Mouse (Mus musculus): ENCODE data around the gene Hipk4.

Hipk4 gene

DNA sequence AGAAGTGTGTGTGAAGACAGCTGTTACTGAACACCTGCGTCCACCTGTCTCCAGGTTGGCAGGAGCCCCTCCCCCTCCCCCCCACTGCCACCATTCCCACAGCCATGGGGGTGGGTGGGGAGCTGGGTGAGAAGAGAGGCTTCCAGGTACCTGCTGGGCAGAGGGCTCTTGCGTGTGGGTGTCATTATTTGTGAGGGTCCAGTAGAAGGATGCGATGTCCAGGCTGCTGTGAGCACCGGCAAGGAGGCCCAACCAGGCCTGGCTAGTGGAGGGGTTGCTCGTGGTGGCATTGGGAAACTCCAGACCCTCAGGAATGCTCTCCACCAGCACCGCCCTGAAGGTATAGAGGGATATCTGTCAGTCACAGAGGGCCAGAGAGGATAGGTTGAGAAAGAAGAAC lies 17.9 kb downstream of the Hipk4 start:
- DNase-seq (ENCODE audit: low read depth, low spot score) = no peak

DNA sequence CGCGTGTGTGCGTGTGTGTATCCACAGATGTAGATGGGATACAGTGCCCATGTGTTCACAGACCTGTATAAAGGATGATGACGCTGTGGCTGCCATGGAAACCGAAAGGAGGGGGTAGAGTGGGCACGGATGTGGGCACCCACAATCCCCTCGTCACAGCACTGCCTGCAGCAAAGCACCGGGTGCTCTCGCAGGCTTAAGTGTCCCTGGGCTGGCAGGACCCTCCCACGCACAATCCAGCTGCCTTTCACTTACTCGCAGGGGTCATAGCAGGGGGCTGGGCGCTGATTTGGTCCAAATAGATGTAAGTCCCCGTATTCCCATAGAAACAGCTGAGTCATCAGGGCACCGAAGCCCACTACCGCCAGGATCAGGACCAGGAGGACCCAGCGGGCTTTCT lies 18.4 kb downstream of the Hipk4 start:
- no peak for DNase-seq (ENCODE audit: low read depth, low spot score)

DNA sequence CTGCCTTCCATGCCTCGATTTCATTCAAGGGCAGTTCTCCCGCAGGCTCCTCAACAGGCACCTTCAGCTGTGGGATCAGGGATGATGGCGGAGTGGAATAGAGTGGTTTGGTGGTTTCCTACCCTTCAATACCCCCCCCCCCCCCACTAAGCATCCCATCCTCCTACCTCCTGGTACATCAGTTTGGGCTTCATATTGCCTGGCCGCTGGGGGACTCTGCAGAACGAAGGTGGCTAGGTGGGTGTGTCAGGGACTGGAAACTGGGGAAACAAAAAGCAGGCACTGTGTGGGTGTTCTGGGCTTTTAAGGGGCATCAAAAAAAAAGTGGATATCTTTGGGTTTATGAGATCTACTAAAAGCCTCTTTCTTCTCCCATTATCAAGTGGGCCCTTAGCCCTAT lies 18.9 kb downstream of the Hipk4 start:
- DNase-seq (ENCODE audit: low read depth, low spot score) = no peak

DNA sequence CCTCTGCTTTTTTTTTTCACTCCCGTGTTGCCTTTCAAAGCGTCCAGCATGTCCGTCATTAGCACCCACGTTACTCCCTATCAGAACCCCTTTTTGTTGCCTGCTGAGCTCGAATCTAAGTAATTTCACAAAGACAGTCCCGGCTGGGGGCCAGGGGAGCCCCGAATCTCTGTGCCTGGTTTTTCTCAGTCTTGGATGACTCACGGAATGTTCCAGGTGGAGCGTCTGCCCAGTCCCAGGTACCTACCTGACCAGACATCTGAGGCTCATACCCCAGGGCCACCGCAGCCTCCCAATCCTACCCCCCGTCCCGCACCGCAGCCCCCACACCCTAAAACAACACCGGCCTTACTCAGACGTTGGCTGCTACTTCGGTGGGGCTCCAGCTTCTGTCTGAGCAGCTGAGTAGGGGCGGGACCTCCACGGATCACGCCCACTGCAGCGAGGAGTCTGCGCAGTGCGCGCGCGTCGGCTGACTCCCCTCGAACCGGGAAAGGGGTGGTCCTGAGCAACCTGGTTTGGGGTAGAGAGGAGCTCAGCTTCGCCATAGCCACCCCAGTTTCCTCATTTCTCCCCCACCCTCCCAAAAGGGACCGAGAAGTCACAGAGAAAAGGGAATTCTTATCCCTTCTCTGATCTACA lies 19.4 kb downstream of the Hipk4 start:
- DNase-seq (ENCODE audit: low read depth, low spot score) = peak; percentile 81

DNA sequence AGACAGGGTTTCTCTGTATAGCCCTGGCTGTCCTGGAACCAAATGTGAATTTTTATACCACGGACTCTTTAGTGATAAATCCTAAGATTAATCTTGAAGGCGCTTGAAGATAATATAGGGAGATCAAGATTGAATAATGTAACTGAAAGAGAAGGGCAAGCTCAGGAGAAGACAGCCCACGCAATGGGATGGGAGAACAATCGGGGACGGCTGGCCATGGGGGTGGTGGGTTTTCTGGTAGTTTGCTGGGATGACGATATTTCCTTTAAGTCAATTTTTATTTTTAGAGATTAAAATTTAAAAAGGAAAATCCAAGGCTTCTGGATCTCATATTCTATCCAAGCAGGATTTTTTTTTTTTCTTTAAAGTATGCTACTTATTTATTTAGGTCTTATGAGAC lies 20.0 kb downstream of the Hipk4 start:
- no peak for DNase-seq (ENCODE audit: low read depth, low spot score)

DNA sequence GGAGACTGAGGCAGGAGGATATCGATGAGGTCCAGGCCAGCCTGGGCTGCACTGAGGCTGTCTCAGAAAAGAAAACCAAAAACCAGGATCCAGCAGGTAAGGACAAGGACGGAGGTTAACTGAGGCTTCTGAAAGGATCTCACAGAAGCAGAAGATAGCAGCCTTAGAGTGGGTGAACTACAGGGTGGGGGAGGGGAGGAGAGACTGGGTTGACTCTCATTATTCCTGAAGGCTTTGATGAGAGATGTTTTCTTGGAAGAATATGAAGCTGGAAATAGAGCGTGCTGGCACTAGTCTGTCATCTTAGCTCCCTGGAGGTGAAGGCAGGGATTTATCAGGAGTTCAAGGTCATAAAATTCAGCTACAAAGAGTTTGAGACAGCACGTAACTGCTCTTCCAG lies 20.8 kb downstream of the Hipk4 start:
- DNase-seq (ENCODE audit: low read depth, low spot score) = no peak

DNA sequence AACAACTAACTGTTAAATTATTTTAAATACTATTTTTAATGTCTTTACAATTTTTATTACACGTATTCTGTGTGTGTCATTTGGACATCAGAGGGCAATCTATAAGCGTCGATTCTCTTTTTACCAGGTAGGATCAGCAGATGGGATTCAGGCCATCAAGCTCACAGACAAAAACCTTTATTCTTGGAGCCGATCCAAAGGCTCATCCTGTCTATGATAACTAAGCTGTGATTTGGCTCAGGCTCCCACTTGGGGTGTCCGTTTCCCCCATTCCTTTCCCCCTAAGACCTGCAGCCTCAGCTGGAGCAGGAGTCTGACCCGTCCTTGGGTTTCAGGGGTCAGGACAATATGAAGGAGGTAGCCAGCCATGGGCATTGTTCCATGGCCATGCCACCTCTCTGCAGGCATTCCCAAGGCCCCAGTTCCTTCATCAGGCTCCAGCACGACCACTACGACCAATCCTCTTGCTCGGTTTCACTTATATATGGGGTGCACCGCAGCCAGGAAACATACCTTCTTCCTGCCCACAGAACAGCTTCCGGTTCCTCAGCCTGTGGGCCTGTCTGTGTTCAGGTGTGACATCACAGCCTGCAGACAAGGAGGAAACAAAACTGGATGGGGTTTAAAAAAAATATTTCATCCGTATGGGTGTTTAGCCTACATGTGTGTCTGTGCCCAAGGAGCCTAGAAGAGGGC lies 21.8 kb downstream of the Hipk4 start:
- DNase-seq (ENCODE audit: low read depth, low spot score) = no peak

DNA sequence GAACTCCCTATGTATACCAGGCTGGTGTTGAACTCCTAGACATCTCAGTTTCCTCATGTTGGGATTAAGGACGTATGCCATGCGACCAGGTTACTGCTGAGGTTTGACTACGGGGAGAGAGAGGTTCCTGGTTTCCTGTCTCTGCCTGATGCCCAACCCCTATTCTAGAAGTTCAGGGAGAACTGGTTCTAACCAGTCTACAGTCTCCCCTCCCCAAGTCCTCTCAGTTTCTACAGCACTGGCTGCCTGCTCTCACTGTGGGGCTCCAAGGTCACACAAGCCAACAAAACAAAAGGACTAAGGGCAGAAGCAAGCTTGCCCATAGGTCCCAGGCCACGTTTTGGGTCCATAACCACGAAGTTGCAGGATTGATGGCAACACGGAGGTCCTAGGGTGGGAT lies 26.5 kb downstream of the Hipk4 start:
- peak; percentile 97 for DNase-seq (ENCODE audit: low read depth, low spot score)

DNA sequence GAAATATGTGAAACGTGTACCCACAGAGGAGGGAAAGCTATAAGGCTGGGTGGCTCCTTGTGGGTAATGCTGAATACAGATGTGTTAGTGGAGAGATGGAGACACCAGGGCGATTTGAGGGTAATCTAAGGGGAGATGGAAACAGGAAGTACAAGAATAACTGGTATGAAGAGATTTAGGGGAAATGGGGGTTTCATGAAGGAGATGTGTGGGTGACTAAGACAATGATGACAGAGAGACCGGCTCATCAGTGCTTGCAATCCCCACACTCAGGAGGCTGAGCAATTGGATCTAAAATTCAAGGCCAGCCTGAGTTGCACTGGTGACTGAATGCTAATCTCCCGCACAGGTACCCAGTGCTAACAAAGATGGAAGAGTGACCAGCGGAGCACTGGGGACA lies 29.0 kb downstream of the Hipk4 start:
- no peak for DNase-seq (ENCODE audit: low read depth, low spot score)

DNA sequence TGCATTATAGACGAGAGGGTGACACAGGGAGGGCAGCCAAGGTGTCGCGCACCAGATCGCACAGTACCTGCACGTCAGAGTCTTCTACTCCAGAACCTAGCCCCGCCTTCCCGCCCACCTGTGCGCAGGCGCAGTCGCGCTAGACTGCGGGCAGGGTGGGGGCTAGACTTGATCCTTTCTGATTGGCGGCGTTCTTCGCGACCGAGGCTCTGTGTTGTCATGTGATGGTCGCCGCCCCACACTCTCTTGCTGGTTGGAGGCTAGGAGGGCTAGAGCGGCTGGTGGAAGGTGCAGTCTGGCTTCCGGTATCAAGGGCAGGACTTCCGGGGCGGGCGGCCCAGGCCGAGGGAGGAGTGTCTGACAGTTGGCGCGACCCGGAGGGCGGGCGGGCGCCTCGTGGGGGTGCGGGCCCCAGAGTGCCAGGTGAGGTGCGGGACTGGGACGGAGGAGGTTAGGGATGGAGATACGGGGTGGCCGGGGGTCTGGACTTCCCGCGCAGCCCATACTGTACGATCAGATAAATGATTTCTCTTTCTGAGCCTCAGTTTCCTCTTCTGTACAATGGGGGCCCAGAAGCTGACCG lies 30.0 kb downstream of the Hipk4 start, which contains the start of the genes Pld3 and 2310022A10Rik:
Pld3 (minus strand) TSS at position 288 of the 583 bp plus-strand sequence.
2310022A10Rik (plus strand) TSS at position 303 of the 583 bp plus-strand sequence.
- DNase-seq (ENCODE audit: low read depth, low spot score) = peak; percentile 99

DNA sequence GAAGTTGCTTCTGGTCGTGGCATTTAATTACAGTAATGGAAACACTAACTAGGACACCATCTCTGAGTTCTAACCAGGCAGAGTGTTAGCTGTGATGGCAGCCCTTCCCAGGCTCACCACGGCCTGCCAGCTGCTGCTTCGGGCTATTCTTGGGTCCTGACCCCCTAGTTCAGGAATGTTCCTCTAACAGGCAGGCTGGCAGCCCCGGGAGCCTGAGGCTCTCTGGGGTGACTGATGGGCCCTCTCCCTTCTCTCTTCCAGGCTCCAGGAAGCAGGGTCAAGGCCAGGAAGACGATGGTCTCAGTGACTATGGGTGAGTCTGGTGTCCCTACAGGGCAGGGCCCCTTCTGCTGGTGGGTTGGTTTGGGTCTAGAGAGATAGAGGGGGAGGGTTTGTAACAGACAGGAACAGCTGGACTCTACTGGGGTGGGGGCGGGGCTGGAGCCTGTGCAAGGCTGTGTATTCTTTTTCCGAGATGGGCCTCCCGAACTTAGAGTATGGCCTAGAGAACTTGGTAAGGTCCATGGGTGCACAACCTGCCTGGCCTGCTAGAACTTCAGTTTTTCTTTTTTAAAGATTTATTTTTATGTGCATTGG lies 37.3 kb downstream of the Hipk4 start:
- no peak for DNase-seq (ENCODE audit: low read depth, low spot score)

DNA sequence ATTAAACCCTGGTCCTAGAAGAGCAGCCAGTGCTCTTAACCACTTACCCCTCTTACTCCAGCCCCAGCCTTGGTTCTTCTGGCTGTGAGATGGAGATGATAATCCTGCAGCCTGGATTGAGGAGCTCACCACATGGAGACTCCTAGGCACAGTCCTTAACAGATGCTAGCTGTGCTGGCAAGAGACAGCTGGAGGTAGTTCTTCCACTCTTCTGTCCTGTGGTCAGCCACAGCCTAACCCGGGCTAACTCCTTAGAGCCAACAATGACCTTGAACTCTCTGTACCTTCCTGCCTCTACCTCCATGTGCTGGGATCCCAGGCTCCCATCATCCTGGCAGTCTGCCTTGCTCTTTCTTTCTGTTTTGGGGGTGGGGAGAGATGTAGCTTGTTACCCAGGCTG lies 37.9 kb downstream of the Hipk4 start:
- no peak for DNase-seq (ENCODE audit: low read depth, low spot score)

DNA sequence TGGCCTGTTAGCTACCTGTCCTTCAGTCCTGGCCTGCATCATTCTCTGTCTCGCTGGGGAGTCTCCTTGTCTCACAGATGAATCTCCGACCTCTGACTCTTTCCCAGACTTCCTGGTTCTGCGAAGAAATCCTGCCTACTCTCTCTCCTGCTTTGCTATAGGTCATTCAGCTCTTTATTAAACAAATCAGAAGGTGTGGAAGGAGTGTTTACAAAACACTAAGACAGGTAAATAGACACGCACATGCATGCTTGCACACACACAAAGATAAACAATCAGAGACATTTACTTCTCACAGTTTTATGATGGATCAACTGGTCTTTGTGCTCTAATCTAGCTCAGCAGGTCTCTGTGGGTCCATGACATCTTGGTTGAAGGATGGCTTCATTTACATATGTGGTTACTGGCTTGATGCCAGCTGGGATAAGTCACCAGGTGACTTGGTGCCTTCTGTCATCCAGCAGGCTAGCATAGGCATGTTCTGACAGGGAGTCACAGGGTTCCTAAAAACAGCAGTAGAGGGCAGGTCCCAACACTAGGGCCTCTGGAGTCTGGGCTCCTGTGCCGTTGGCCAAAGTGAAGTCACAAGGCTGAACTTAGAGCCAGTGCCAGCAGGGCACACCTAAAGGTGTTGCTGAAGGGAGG lies 46.6 kb downstream of the Hipk4 start:
- DNase-seq (ENCODE audit: low read depth, low spot score) = no peak

DNA sequence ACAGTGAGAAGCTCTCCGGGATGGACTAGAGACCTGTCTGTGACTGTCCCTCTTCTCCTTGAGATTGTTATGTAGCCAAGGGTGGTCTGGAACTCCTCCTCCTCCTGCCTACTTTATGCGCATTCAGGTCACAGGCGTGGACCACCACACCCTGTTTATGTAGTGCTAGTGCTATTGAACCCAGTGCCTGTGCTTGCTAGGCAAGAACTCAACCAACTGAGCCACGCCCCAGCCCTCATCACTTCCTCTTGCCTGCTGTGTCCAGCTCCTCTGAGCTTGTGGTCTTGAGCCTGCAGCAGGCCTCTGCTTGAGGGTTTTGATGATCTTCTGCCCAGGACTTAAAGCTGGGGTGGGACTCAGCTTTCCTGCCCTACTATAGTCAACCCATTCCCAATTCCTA lies 49.1 kb downstream of the Hipk4 start:
- peak; percentile 95 for DNase-seq (ENCODE audit: low read depth, low spot score)

DNA sequence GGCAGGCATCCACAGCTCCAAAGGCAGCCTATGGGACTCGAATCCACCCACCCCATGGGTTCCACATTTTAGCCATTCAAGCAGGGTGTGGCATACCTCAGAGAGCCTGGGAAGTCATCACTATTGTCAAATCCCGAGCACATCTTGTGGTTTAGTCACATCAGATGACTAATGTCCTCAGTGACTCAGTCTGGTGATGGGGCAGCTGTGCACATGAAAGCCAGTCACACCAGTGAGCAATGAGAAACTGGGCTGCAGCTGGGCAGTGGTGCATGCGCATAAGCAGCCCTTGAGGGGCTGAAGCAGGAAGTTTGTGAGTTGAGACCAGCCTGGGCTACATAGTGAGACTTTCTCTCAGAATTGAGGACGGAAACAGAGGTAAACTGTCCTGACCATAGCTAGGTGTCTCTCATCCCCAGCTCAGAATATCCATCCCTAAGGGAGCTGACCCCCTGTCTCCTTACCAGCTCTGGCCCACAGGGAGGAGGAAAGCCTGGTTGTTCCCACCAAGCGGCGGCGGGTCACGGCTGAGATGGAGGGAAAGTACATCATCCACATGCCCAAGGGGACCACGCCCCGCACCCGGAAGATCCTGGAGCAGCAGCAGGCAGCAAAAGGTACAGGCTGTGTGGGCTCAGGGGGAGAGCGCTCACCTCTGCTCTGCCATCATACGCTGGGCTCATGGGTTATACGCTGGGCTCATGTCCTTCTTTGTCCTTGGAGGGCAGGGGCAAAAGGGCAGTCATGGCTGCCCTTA lies 51.2 kb downstream of the Hipk4 start:
- DNase-seq (ENCODE audit: low read depth, low spot score) = peak; percentile 68

DNA sequence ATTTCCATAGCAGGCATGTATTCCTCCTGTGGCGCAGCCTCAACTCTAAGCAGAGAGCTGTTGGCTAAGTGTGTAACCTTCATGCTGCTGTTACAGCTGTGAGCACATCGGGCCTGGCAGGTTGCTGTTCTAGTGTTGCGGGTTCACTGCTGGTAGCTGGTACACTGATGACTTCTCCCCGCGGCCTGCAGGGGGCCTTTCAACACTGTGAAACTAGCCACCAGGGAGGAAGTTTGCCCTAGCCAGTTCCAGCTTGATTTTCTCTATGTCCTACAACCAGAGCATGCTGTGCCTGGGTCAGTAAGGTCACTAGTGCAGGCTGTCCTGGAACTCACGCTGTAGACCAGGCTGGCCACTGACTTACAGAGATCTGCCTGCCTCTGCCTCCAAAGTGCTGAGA lies 53.8 kb downstream of the Hipk4 start:
- DNase-seq (ENCODE audit: low read depth, low spot score) = peak; percentile 85

DNA sequence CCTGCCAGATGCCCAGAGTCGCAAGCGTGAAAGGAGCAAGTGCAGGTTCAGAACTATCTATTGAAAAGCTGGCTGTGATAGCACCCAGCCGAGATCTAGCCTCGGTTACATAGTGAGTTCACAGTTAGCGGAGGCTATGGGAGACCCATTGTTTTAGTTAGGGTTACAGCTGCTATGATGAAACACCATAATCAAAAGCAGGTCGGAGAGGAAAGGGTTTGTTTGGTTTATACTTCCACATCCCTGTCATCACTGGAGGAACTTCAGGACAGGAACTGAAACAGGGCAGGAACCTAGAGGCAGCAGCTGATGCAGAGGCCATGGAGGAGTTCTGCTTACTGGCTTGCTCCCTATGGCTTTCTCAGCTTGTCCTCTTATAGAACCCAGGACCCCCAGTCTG lies 54.5 kb downstream of the Hipk4 start:
- no peak for DNase-seq (ENCODE audit: low read depth, low spot score)

DNA sequence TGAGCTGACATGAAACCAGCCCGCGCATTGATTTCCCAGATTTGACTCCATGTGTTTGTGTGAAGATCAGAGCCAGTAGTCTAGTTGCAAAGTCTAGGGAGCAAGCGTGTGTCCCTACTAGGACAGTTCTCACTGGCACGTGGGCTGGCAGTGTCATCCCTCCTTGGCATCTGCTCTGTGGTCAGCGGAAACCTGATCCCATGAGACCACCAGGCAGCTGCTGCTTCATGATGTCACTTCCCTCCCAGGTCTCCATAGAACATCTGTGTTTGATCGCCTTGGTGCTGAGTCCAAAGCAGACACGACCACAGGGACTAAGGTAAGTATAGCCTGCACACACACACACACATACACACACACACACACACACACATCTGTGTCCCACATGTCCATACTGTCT lies 55.4 kb downstream of the Hipk4 start:
- no peak for DNase-seq (ENCODE audit: low read depth, low spot score)

DNA sequence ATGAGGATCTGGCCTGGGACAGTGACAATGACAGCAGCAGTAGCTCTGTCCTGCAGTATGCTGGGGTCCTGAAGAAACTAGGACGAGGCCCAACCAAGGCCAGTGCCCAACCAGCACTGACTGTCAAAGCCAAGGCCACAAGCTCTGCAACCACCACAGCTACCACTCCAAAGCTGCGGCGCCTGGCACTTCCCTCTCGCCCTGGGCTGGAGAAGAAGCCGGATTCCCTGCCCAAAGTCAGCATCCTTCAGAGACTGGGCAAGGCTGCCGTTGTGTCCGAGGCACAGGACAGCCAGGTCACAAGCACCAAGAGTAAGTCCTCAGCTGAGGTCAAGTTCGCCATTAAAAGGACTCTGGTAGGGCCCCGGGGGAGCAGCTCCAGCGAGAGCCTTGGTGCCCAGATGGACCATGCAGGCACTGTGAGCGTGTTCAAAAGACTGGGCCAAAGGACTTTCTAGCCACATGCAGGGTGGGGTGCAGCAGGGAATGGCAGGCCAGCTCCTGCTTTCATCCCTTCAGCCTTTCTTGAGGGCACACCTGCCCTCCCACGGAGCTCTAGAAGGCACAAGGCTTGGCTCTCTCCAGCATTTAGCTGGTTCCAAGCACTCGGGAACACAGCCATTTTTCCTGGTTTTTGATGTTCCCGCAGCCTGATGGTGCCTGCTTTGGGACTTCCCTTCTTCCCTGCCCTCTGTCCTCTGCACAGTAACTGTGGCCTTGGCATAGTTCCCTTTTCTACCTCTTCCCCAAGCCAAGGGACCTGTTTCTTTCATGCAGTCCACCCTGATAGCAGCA lies 57.5 kb downstream of the Hipk4 start:
- DNase-seq (ENCODE audit: low read depth, low spot score) = no peak
